Mouse (Mus musculus) liver, embryonic 14 days (tissue): ENCODE measurements around the gene Jag2. TPM values are rescaled to one million over a fixed set of nuclear protein-coding genes. Genes with fewer than 3 reads are reported as not detected.

Source experiments
- polyA plus RNA-seq: library from polyadenylated mRNA; depleted of rRNA; stranded (reverse); fragments of >200 nt; gene quantifications from 2 replicates; pipeline ENCODE4 v1.2.3, GENCODE M21; 2012; rRNA removed

Gene Jag2
- polyA plus RNA-seq: 0.26 and 0.30 TPM in 2 replicates

DNA sequence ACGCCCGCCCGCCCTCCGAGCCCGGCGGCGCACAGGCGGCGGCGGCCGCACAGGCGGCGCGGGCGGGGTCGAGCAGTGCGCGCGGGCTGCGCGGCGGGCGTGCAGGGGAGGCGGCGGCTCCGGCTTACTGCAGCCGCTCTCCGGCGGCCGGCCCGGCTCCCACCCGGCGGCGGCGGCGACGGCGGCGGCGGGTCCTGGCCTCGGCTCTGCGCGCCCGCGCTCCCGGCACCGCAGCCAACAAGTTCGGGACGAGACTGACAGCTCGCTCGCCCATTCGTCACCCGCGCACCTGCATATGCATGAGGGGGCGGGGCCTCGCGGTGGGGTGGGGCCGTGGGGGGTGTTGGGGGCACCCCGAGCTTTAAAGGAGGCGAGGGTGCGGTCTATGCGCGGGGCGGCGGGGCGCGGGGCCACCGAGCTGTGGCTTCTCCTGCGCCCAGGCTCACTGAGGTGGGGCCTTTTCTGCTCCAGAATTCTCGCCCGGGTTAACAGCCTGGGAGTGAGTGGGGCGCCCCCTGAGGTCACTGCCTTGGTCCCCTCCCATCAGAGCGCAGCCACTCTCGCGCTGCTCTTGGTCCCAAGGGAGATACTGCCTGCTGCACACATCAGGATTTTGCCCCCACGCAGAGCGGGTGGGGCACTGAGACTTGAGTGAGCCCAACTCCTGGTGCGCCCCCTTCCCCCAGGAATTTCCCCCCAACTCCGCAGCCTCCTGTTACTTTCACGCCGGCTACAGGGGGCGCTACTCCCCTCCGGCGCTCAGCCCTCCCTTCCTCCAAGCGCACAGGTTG, at the start of gene Jag2:
Jag2 (minus strand) TSS at position 215 of the 791 bp plus-strand sequence.

DNA sequence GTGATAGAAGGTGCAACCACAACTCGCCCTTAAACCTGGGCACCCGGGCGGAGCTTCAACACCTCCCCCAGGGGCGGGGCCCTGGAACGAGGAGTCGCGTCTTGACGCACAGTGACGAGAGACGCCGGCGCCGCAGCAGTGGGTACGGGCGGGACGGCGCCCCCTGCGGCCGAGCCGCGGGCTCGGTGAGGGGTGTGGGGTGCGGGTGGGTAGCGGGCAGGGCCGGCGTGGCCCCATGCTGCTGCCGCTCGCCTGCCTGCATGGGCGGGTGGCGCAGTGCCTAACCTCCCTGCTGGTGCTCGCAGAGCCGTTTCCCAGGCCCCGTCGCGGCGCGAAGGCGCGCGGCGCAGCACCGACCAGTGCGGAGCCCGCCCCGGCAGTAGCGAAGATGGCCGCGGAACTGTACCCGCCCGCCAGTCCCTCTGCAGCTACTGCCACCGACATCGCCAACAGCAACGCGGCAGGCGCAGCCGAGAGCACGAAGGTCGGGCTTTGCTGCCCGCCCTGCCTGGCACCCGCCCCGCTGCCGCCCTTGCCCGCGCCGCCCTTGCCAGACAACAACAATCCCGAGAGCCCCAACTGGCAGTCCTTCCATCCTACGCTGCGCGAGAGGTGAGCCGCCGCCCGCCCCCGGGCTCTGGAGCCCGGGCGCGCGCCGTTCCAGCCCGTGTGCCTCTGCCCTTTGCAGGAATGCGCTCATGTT, 46.9 kb upstream of the Jag2 start, which contains the start of gene Btbd6:
Btbd6 (plus strand) TSS at position 112 of the 703 bp plus-strand sequence.

DNA sequence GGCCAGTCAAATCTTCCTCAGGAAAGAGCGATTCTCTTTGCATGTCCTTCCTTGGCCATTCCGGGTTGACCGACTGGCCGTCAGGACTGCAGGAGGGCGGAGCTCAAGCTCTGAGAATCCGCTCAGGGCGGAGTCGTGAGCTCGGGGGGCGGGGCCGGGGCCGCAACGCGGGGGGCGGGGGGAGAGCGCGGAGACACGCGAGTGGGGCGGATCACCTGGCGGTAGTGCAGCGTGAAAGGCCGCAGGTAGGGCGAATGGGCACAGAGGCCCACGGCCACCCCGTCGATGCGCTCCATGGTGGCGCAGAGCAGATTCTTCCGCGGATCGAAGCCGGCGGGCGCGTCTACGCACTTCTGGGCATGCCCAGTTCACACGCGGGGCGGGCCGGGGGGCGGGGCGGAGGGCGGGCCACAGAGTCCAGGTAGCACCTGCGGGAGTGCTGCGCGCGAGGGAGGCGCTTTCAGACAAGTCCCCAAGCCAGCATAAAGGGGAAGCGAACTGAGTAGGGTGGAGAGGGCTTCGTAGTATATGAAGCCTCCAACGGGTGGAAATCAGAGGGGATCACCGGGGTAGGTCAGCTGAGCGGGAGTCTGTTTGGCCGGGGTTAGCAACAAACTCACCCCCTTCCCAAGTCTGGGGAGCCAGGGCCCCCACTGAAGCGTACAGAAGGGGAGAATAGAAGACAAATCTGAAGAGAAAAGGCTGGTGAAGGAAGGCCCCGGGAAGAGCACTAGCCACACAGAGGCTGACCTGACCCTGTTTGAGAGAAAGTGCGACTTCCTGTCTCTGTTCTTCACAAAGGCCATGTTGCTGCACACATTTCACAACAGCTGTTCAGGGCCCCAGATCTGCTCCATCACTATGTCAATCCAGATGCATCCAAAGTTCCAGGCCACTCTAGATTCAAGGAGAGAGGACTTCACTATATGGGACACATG, 12.5 kb upstream of the Jag2 start, which contains the start of gene Nudt14:
Nudt14 (minus strand) TSS at position 349 of the 938 bp plus-strand sequence.

DNA sequence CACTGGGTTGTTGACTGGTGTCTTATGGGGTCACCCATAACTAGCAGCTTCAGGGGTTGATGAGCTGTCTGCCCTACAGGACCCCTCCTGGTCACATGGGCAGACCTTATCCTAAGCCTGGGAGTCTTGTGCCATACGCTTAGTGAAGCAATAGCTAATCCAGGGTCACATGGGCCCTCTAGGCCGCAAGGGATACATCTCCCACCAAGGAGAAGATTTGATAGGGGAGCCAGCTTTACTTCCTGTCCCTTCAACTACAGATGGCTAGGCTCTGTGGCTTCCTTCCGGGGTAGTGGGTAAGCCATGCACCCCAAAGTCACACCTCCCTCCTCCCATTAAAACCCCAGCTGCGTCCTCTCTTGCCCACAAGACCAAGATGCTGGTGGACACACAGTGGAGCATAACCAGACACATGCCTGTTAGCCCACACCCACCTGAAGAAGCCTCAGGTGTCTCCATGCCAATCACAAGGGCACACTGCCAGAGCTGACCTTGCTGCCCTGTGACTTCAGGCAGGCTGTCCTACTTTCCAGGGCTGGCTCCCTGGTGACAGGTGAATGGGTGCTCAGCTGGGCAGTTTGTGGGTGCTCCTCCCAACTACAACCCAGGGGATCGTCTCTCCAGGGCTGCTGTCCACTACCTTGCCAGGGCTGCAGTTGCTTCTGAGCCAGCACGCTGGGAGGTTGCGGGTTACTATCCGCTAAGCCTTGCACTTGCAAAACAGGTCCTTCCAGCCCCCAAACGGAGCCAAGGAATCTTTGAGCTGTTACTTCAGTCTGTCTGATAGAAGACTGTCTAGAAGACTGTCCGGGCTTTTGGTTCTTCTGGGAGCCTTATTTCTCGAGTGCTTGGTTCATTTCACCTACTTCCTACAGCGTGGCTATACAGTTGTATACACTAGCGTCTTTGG, 61.1 kb downstream of the Jag2 start, which contains the start of gene Gpr132:
Gpr132 (minus strand) TSS at position 51 of the 910 bp plus-strand sequence.

Other genes starting within 250 kb of the Jag2 start
- 3.4 TPM in 2 replicates for gene Cep170b, start 209.3 kb downstream of the Jag2 start, polyA plus RNA-seq
- 8.9 and 14.4 TPM in 2 replicates for gene Pld4, start 169.1 kb downstream of the Jag2 start, polyA plus RNA-seq
- 0.06 and 0.15 TPM in 2 replicates for gene Ahnak2, start 127.1 kb downstream of the Jag2 start, polyA plus RNA-seq
- gene Clba1, start 120.8 kb downstream of the Jag2 start, polyA plus RNA-seq: 0.16 and 0.19 TPM in 2 replicates
- 37.9 and 43.0 TPM in 2 replicates for gene Cdca4, start 100.4 kb downstream of the Jag2 start, polyA plus RNA-seq
- gene Gpr132, start 61.5 kb downstream of the Jag2 start, polyA plus RNA-seq: 0.27 and 0.40 TPM in 2 replicates
- 6.9 and 7.9 TPM in 2 replicates for gene Nudt14, start 12.3 kb upstream of the Jag2 start, polyA plus RNA-seq
- gene Btbd6, start 46.7 kb upstream of the Jag2 start, polyA plus RNA-seq: 3.4 and 5.0 TPM in 2 replicates
- gene Brf1, start 70.9 kb upstream of the Jag2 start, polyA plus RNA-seq: 31.0 and 33.3 TPM in 2 replicates
- 10.3 and 11.2 TPM in 2 replicates for gene Pacs2, start 84.7 kb upstream of the Jag2 start, polyA plus RNA-seq
- not detected in 2 replicates for gene Tex22, start 144.7 kb upstream of the Jag2 start, polyA plus RNA-seq
- 20.7 and 22.6 TPM in 2 replicates for gene Mta1, start 168.5 kb upstream of the Jag2 start, polyA plus RNA-seq
- 25.7 and 29.8 TPM in 2 replicates for gene Crip2, start 210.5 kb upstream of the Jag2 start, polyA plus RNA-seq
- gene Crip1, start 216.5 kb upstream of the Jag2 start, polyA plus RNA-seq: 84.7 and 100 TPM in 2 replicates
- gene Tedc1, start 226.6 kb upstream of the Jag2 start, polyA plus RNA-seq: 7.2 and 7.9 TPM in 2 replicates